Mouse (Mus musculus) myocyte (in vitro differentiated cells): Measurements from ENCODE around the gene Zfp592.

Experiments
- CEBPB ChIP-seq: IDR thresholded peaks from 2 replicates; pipeline ENCODE4 v1.6.1; 2011; ENCODE audit warnings: mild to moderate bottlenecking, moderate library complexity; ENCODE audit not compliant: poor library complexity, insufficient read depth, severe bottlenecking
- E2F4 ChIP-seq: IDR thresholded peaks from one replicate; pipeline ENCODE4 v1.6.1; 2011; ENCODE audit warnings: mild to moderate bottlenecking, control low read depth, moderate library complexity; ENCODE audit not compliant: insufficient read depth
- MAX ChIP-seq: IDR thresholded peaks from one replicate; pipeline ENCODE4 v1.6.1; 2011; ENCODE audit warnings: low read depth, mild to moderate bottlenecking, control low read depth
- MYOD1 ChIP-seq, 3 experiments: IDR thresholded peaks; one replicate each; pipeline ENCODE4 v1.6.1; 2011; ENCODE audit warnings: control low read depth in 2 of 3, low read depth in 2 of 3, mild to moderate bottlenecking in 2 of 3, moderate library complexity in 1 of 3; ENCODE audit not compliant: insufficient read length in 2 of 3, control insufficient read depth in 1 of 3
- POLR2A ChIP-seq: IDR thresholded peaks from one replicate; pipeline ENCODE4 v1.6.1; 2011; ENCODE audit warnings: low read depth, mild to moderate bottlenecking, control low read depth, moderate library complexity; ENCODE audit not compliant: insufficient read length
- POLR2AphosphoS2 ChIP-seq: IDR thresholded peaks from one replicate; pipeline ENCODE4 v1.6.1; 2011; ENCODE audit warnings: low read depth, control low read depth; ENCODE audit not compliant: insufficient read length
- REST ChIP-seq: IDR thresholded peaks from one replicate; pipeline ENCODE4 v1.6.1; 2011; ENCODE audit warnings: mild to moderate bottlenecking, control low read depth, moderate library complexity; ENCODE audit not compliant: insufficient read depth, insufficient read length
- SRF ChIP-seq: IDR thresholded peaks from one replicate; pipeline ENCODE4 v1.6.1; 2011; ENCODE audit warnings: low read depth; ENCODE audit not compliant: control insufficient read depth, insufficient read length
- TCF12 ChIP-seq: IDR thresholded peaks from one replicate; pipeline ENCODE4 v1.6.1; 2011; ENCODE audit warnings: mild to moderate bottlenecking, control low read depth; ENCODE audit not compliant: poor library complexity, insufficient read depth, severe bottlenecking
- TCF3 ChIP-seq: IDR thresholded peaks from one replicate; pipeline ENCODE4 v1.6.1; 2011; ENCODE audit warnings: low read depth, control low read depth; ENCODE audit not compliant: insufficient read length
- USF1 ChIP-seq: IDR thresholded peaks from one replicate; pipeline ENCODE4 v1.6.1; 2011; ENCODE audit warnings: low read depth, mild to moderate bottlenecking, control low read depth, moderate library complexity

DNA sequence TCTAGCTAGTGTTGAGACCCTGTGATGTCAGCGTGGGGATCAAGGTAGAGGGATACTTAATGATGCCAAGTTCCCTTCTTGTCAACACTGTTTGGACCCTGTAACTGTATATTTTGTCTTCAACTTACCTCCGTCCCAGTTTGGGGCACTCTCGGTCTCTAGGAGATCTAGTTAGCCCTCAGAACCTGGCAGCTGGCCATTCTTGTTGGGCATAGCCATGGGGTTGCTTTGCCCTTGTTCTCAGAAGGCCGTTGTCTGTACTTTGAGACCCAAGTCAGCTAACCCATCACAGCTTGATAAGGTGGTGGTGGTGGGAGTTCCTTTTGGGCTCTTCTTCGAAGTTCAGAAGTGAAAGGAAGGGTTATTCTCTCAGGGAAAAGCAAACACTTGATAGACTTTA, 56.5 kb downstream of the Zfp592 start:
- no peak for TF ChIP-seq USF1
- no peak for TF ChIP-seq POLR2A
- TF ChIP-seq E2F4: no peak
- no peak for TF ChIP-seq SRF
- TF ChIP-seq MAX: no peak
- TF ChIP-seq REST: no peak
- no peak for TF ChIP-seq TCF12
- no peak for TF ChIP-seq POLR2AphosphoS2
- no peak for TF ChIP-seq MYOD1 (IDR thresholded peaks at IDR 0.05; ENCODE audit: control insufficient read depth in 1 of 3, insufficient read length in 2 of 3, low read depth in 2 of 3)
- no peak for TF ChIP-seq CEBPB
- TF ChIP-seq TCF3: no peak
